In the genomic region with DNA sequence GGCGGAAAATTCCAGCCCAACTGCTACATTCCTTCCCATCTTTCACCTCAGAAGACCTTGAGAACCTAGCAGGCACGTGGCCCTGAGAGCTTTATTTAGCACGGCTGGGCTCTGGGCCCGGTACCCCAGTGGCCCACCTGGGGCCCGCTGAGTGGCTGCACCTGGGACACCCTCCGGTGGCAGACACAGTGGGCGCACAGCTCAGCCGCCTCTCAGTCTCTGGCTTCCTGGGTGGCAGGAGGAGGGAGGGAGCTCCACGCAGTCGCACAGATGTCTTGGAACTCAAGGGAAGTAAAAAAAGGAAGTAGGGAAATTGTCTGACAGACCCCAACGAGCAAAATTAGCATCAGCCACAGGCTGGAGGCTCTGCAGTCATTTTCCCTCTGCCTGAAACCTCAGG, we compare ENCODE assay signal across 8 mouse cellular contexts.
DNase-seq lines count a peak whose midpoint lies in the region; ATAC-seq and TF ChIP-seq lines count a peak whose summit lies in the region.

No protein-coding gene starts in this region.

- ATAC-seq in neural tube, embryonic 13.5 days (ENCODE audit: low read depth), result no peak
- ATAC-seq in stomach, embryonic 15.5 days (ENCODE audit: insufficient read depth, low FRiP score, low read depth), result no peak

- peaks cover 13% of the 10 kb centered on the region for H3K4me1 ChIP-seq in neural tube, embryonic 13.5 days (replicated peaks)
- H3K4me1 ChIP-seq in kidney, adult 2 months (ENCODE audit: control insufficient read depth, insufficient read depth, low read length), result peaks cover 3% of the 10 kb centered on the region; the same call in 1 of the 2 replicates
- peaks cover 7% of the 10 kb centered on the region; the same call in 1 of the 2 replicates for H3K4me1 ChIP-seq in stomach, embryonic 15.5 days

- H3K36me3 ChIP-seq in neural tube, embryonic 13.5 days, result no peaks in the 10 kb centered on the region
- H3K36me3 ChIP-seq in kidney, adult 2 months (ENCODE audit: control insufficient read depth, insufficient read depth, low read length), result no peaks in the 10 kb centered on the region
- H3K36me3 ChIP-seq in stomach, embryonic 15.5 days, result no peaks in the 10 kb centered on the region

- peak overlapping the region; percentile 26; the same call in 1 of the 2 replicates for H3K4me2 ChIP-seq in neural tube, embryonic 13.5 days
- peak overlapping the region; percentile 35; the same call in 1 of the 2 replicates for H3K4me2 ChIP-seq in stomach, embryonic 15.5 days

- no peaks in the 10 kb centered on the region for H3K27me3 ChIP-seq in neural tube, embryonic 13.5 days
- H3K27me3 ChIP-seq in kidney, adult 2 months (replicated peaks; ENCODE audit: control insufficient read depth, insufficient read depth, low read length), result no peaks in the 10 kb centered on the region
- H3K27me3 ChIP-seq in stomach, embryonic 15.5 days (replicated peaks), result no peaks in the 10 kb centered on the region

- TF ChIP-seq CTCF in kidney, adult 2 months (conservative IDR thresholded peaks at IDR 0.05; ENCODE audit: insufficient read depth, insufficient read length, low read depth, low read length), result no peak

- WGBS in neural tube, embryonic 13.5 days, result 27% methylated on average over 11 of the region's 11 CpGs
- 18% methylated on average over 11 of the region's 11 CpGs for WGBS in kidney, adult 2 months
- WGBS in stomach, embryonic 15.5 days, result 15% methylated on average over 11 of the region's 11 CpGs

- no peak overlapping the region for H3K9ac ChIP-seq in neural tube, embryonic 13.5 days
- H3K9ac ChIP-seq in stomach, embryonic 15.5 days, result no peak overlapping the region

- DNase-seq in neural tube, embryonic 10.5 days (ENCODE audit: extremely low spot score, low spot score), result no peak
- peak; percentile 28 to 76 for DNase-seq in frontal cortex, adult 2 months (ENCODE audit: extremely low spot score in 1 of 2, low spot score in 1 of 2)
- peak; percentile 64 for DNase-seq in kidney, adult 2 months
- peak; percentile 67 to 78 for DNase-seq in left cerebral cortex, postnatal 36 days (ENCODE audit: low spot score in 2 of 2)
- no peak for DNase-seq in lung, postnatal 4 days
- DNase-seq in retina, postnatal 1 day, result no peak

- no peaks in the 10 kb centered on the region for H3K9me3 ChIP-seq in neural tube, embryonic 13.5 days
- H3K9me3 ChIP-seq in stomach, embryonic 15.5 days, result no peaks in the 10 kb centered on the region

- TF ChIP-seq POLR2A in kidney, adult 2 months (IDR thresholded peaks at IDR 0.05; ENCODE audit: low read depth, low read length), result no peak

- H3K27ac ChIP-seq in neural tube, embryonic 13.5 days (replicated peaks), result no peak overlapping the region; the same call in 1 of the 2 replicates
- H3K27ac ChIP-seq in kidney, adult 2 months (ENCODE audit: insufficient read depth, low read depth, low read length), result peak overlapping the region; percentile 55
- no peak overlapping the region for H3K27ac ChIP-seq in stomach, embryonic 15.5 days

- no peak overlapping the region for H3K4me3 ChIP-seq in neural tube, embryonic 13.5 days
- H3K4me3 ChIP-seq in kidney, adult 2 months (ENCODE audit: insufficient read depth, low read depth, low read length), result peak overlapping the region; percentile 18; the same call in 1 of the 2 replicates
- no peak overlapping the region for H3K4me3 ChIP-seq in stomach, embryonic 15.5 days (replicated peaks)

- intact Hi-C loops in left cerebral cortex, postnatal 36 days (cut with DNase I), result no loop called here

Comparison
In these comparisons a context has a peak if more than half of its experiments do, and no peak if none do; other contexts are left out.
1. DNase-seq: peak in frontal cortex, adult 2 months (2 of 2), kidney, adult 2 months (single experiment) and left cerebral cortex, postnatal 36 days (2 of 2); none in neural tube, embryonic 10.5 days (single experiment), lung, postnatal 4 days (0 of 2) and retina, postnatal 1 day (single experiment).